Mouse (Mus musculus) regulatory T cell (primary cell): ENCODE results near the gene Ctsk.

Experiments
- in situ Hi-C: fragments of 300-600 bp; cut with MboI, MseI; formaldehyde crosslinking; loops from one replicate; pipeline ENCODE4 v1.15.1; 2025; ENCODE audit warnings: high pct_unique_total_duplicates

Gene Ctsk

GRCm38 (mm10) chr3:95499024-95499423 lies at the start of gene Ctsk:
Ctsk (plus strand) TSS chr3:95499256.
- in situ Hi-C loops, result loop anchor here (5.0 kb wide), 1 partner anchor 48 kb away; no protein-coding TSS in a partner anchor

- in situ Hi-C loops, result loop anchor here (10.0 kb wide), 1 partner anchor 106 kb away; no protein-coding TSS in a partner anchor
Measured at GRCm38 (mm10) chr3:95450408-95450807, 48.6 kb upstream of the Ctsk start.

GRCm38 (mm10) chr3:95450915-95451314 lies 48.1 kb upstream of the Ctsk start:
- in situ Hi-C loops, result loop anchor here (10.0 kb wide), 1 partner anchor 106 kb away; no protein-coding TSS in a partner anchor

GRCm38 (mm10) chr3:95456367-95456766 lies 42.7 kb upstream of the Ctsk start:
- in situ Hi-C loops, result loop anchor here (10.0 kb wide), 1 partner anchor 112 kb away; no protein-coding TSS in a partner anchor

GRCm38 (mm10) chr3:95457758-95458157 lies 41.3 kb upstream of the Ctsk start:
- in situ Hi-C loops, result loop anchor here (10.0 kb wide), 1 partner anchor 113 kb away; no protein-coding TSS in a partner anchor

- in situ Hi-C loops, result loop anchor here (10.0 kb wide), 1 partner anchor 115 kb away; no protein-coding TSS in a partner anchor
Measured at GRCm38 (mm10) chr3:95459381-95459780, 39.7 kb upstream of the Ctsk start.

GRCm38 (mm10) chr3:95463852-95464251 lies 35.2 kb upstream of the Ctsk start:
- in situ Hi-C loops, result no loop called here

- in situ Hi-C loops, result no loop called here
Measured at GRCm38 (mm10) chr3:95478966-95479365, 20.1 kb upstream of the Ctsk start.

- in situ Hi-C loops, result no loop called here
Measured at GRCm38 (mm10) chr3:95486421-95486820, 12.6 kb upstream of the Ctsk start.

GRCm38 (mm10) chr3:95488679-95489078 lies 10.4 kb upstream of the Ctsk start:
- in situ Hi-C loops, result no loop called here

GRCm38 (mm10) chr3:95490238-95490637 lies 8.8 kb upstream of the Ctsk start:
- in situ Hi-C loops, result no loop called here

- in situ Hi-C loops, result no loop called here
Measured at GRCm38 (mm10) chr3:95494342-95494741, 4.7 kb upstream of the Ctsk start.

GRCm38 (mm10) chr3:95498229-95498628 lies 827 bp upstream of the Ctsk start:
- in situ Hi-C loops, result loop anchor here (5.0 kb wide), 1 partner anchor 49 kb away; no protein-coding TSS in a partner anchor

GRCm38 (mm10) chr3:95499496-95500140 lies 562 bp downstream of the Ctsk start:
- in situ Hi-C loops, result loop anchor here (5.0 kb wide), 1 partner anchor 48 kb away; no protein-coding TSS in a partner anchor

GRCm38 (mm10) chr3:95502312-95502711 lies 3.3 kb downstream of the Ctsk start:
- in situ Hi-C loops, result no loop called here

- in situ Hi-C loops, result no loop called here
Measured at GRCm38 (mm10) chr3:95509348-95509747, 10.3 kb downstream of the Ctsk start.

- in situ Hi-C loops, result no loop called here
Measured at GRCm38 (mm10) chr3:95511611-95512180, 12.6 kb downstream of the Ctsk start.

- in situ Hi-C loops, result no loop called here
Measured at GRCm38 (mm10) chr3:95516614-95517041, 17.6 kb downstream of the Ctsk start.

GRCm38 (mm10) chr3:95517493-95517898 lies 18.4 kb downstream of the Ctsk start:
- in situ Hi-C loops, result no loop called here

GRCm38 (mm10) chr3:95518891-95519290 lies 19.8 kb downstream of the Ctsk start:
- in situ Hi-C loops, result no loop called here

GRCm38 (mm10) chr3:95519315-95519714 lies 20.3 kb downstream of the Ctsk start:
- in situ Hi-C loops, result no loop called here

- in situ Hi-C loops, result loop anchor here (5.0 kb wide), 1 partner anchor 67 kb away; the partner anchor contains the start of gene Golph3l
Measured at GRCm38 (mm10) chr3:95520100-95520499, 21.0 kb downstream of the Ctsk start.

GRCm38 (mm10) chr3:95521168-95521567 lies 22.1 kb downstream of the Ctsk start:
- in situ Hi-C loops, result loop anchor here (5.0 kb wide), 1 partner anchor 66 kb away; the partner anchor contains the start of gene Golph3l
